Mouse (Mus musculus) liver, embryonic 11.5 days (tissue): ENCODE results near the gene Lrit2. TPM values are rescaled to one million over a fixed set of nuclear protein-coding genes. Genes with fewer than 3 reads are reported as not detected.

Experiments used
- ATAC-seq: fragments of 200-750 bp; cut with Nextera tagmentation; replicated peaks from 2 replicates; pipeline ENCODE4 v1.8.0; 2017; ENCODE audit warnings: moderate number of reproducible peaks, mild to moderate bottlenecking, moderate TSS enrichment, moderate library complexity; ENCODE audit not compliant: low FRiP score
- DNase-seq: peaks from one replicate; pipeline ENCODE4 v3.0.0-alpha.2; 2017; ENCODE audit warnings: low spot score
- H3K27ac ChIP-seq: fragments of 300-500 bp; sonication (generic); 2 replicates; pipeline ENCODE4 v1.5.1; 2014; ENCODE audit warnings: mild to moderate bottlenecking, low read depth, low read length, control low read depth
- H3K27me3 ChIP-seq: fragments of 300-500 bp; sonication (generic); replicated peaks from 2 replicates; pipeline ENCODE4 v1.6.1; 2014; ENCODE audit warnings: low read length, mixed read lengths; ENCODE audit not compliant: control insufficient read depth, insufficient read depth
- H3K36me3 ChIP-seq: fragments of 300-500 bp; sonication (generic); 2 replicates; pipeline ENCODE4 v1.6.1; 2014; ENCODE audit warnings: mild to moderate bottlenecking, low read length, moderate library complexity, mixed read lengths; ENCODE audit not compliant: control insufficient read depth, insufficient read depth
- H3K4me1 ChIP-seq: fragments of 300-500 bp; sonication (generic); replicated peaks from 2 replicates; pipeline ENCODE4 v1.6.1; 2014; ENCODE audit warnings: low read length, mixed read lengths; ENCODE audit not compliant: control insufficient read depth, insufficient read depth
- H3K4me2 ChIP-seq: fragments of 300-500 bp; sonication (generic); 2 replicates; pipeline ENCODE4 v1.6.1; 2014; ENCODE audit warnings: mild to moderate bottlenecking, control low read depth, moderate library complexity
- H3K4me3 ChIP-seq: fragments of 300-500 bp; sonication (generic); 2 replicates; pipeline ENCODE4 v1.5.1; 2014; ENCODE audit warnings: low read depth, low read length, control low read depth
- H3K9ac ChIP-seq: fragments of 300-500 bp; sonication (generic); 2 replicates; pipeline ENCODE4 v1.6.1; 2014; ENCODE audit warnings: low read depth, low read length, control low read depth
- H3K9me3 ChIP-seq: fragments of 300-500 bp; sonication (generic); 2 replicates; pipeline ENCODE4 v1.6.1; 2016; ENCODE audit warnings: low read length, inconsistent platforms, mixed read lengths; ENCODE audit not compliant: control insufficient read depth
- WGBS: fragments of 180-500 bp; shearing (Covaris S2); extraction: QIAGEN DNeasy Blood & Tissue Kit; methylation state at CpG from one replicate; pipeline ENCODE4 v1.1.7; 2014; 5-methylcytosine and 5-hydroxymethylcytosine counted together
- polyA plus RNA-seq: library from polyadenylated mRNA; unstranded; fragments of >200 nt; fragmentation: Nextera tagmentation; extraction: Ambion mirVana; gene quantifications from 2 replicates; pipeline ENCODE4 v1.2.1, GENCODE M21; 2014

The Lrit2 gene
- not detected in 2 replicates for polyA plus RNA-seq

DNA sequence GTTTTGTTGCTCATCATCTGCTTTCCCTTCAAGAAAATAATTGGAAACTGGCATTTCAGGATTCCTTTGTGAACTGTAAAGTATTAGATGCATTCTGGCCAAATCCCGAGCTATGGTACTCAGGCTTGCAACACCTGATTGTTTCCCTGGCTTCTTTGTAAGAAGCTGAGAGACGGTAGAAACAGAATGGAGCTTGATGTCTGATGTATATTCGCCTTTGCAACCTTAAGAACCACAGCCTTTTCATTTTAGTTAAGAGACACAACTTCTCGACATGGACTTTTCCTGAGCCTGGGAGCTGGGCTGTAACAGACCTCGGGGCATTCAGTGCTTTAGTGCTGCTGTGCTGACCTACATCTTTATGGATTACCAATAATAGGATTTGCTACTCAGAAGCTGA lies at the start of gene Lrit2:
Lrit2 (plus strand) TSS at position 301 of the 400 bp plus-strand sequence.
- no peak within 1 kb of the TSS for H3K4me2 ChIP-seq
- no peak within 1 kb of the TSS for H3K4me3 ChIP-seq
- no peaks in the 10 kb centered on the region for H3K36me3 ChIP-seq
- H3K9me3 ChIP-seq, result no peaks in the 10 kb centered on the region
- ATAC-seq, result no peak
- H3K27me3 ChIP-seq, result no peaks in the 10 kb centered on the region
- 61% methylated on average over 5 of the region's 5 CpGs for WGBS
- no peak within 1 kb of the TSS for H3K9ac ChIP-seq
- H3K27ac ChIP-seq, result no peak within 1 kb of the TSS
- no peak for DNase-seq
- H3K4me1 ChIP-seq, result no peaks in the 10 kb centered on the region

- no peaks in the 10 kb centered on the region for H3K4me1 ChIP-seq
- no peak for ATAC-seq
- H3K36me3 ChIP-seq, result no peaks in the 10 kb centered on the region
- no peak overlapping the region for H3K4me3 ChIP-seq
- DNase-seq, result no peak
- H3K27me3 ChIP-seq, result no peaks in the 10 kb centered on the region
- no peak overlapping the region for H3K27ac ChIP-seq
- no peak overlapping the region for H3K4me2 ChIP-seq
- no peak overlapping the region for H3K9ac ChIP-seq
- H3K9me3 ChIP-seq, result no peaks in the 10 kb centered on the region
- WGBS, result 69% methylated on average over 4 of the region's 4 CpGs
These were observed 40.3 kb upstream of the Lrit2 start for GRCm38 (mm10) chr14:37027248-37027933.

- Histone ChIP-seq H3K27ac (no peak overlapping the region), H3K27me3 (no peaks in the 10 kb centered on the region), H3K4me2 (no peak overlapping the region), H3K9ac (no peak overlapping the region), H3K4me1 (no peaks in the 10 kb centered on the region), H3K9me3 (no peaks in the 10 kb centered on the region), H3K4me3 (no peak overlapping the region), H3K36me3 (no peaks in the 10 kb centered on the region)
- DNase-seq (no peak), ATAC-seq (no peak)
- WGBS, result 90% methylated on average over 3 of the region's 3 CpGs
These were observed 39.8 kb upstream of the Lrit2 start for GRCm38 (mm10) chr14:37027951-37028350.

DNA sequence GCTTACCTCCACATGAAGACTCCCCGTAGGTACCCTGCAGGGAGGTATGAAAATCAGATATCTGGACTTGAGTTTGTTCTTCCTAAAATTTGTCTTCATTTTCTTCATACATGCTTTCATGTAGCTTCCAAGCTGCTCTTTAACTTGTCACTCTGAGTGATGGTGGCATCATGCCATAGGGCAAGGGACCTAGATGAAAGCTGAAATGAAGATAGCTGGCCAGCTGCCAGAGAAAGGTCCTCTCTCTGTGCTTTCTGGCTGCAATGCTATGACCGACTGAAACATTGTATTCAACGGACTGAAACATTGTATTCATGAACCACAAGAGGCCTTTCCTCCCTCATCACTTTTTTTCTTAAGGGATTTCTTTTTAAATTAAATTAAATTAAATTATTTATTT lies 39.2 kb upstream of the Lrit2 start:
- no peaks in the 10 kb centered on the region for H3K4me1 ChIP-seq
- no peak overlapping the region for H3K27ac ChIP-seq
- no peaks in the 10 kb centered on the region for H3K27me3 ChIP-seq
- no peaks in the 10 kb centered on the region for H3K36me3 ChIP-seq
- no peak overlapping the region for H3K4me3 ChIP-seq
- 87% methylated on average over 3 of the region's 3 CpGs for WGBS
- DNase-seq, result no peak
- no peaks in the 10 kb centered on the region for H3K9me3 ChIP-seq
- no peak overlapping the region for H3K9ac ChIP-seq
- ATAC-seq, result no peak
- H3K4me2 ChIP-seq, result no peak overlapping the region

GRCm38 (mm10) chr14:37032481-37033104 lies 35.1 kb upstream of the Lrit2 start:
- no peak overlapping the region for H3K4me2 ChIP-seq
- WGBS, result 84% methylated on average over 11 of the region's 11 CpGs
- H3K9me3 ChIP-seq, result no peaks in the 10 kb centered on the region
- no peak overlapping the region for H3K4me3 ChIP-seq
- no peaks in the 10 kb centered on the region for H3K36me3 ChIP-seq
- no peak overlapping the region for H3K9ac ChIP-seq
- H3K27ac ChIP-seq, result no peak overlapping the region
- H3K4me1 ChIP-seq, result no peaks in the 10 kb centered on the region
- no peaks in the 10 kb centered on the region for H3K27me3 ChIP-seq
- DNase-seq (no peak), ATAC-seq (no peak)

DNA sequence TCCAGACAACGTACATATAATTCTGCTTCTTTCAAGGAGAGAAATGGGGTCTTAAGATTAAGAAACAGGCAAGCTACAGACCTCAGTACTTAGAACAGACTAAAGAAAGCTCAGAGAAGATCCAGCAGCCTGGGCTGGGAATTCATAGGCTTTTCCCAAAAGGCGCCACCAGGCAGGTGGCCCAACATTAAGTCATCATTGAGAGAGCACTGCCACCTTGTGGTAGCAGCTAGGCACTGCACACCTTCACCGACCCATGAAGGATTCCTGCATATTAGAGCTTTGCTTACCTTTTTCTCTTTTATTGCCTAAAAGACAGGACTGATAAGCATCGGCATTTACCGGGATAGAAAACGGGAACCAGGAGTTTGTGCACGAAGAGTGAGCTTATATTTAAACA lies 34.5 kb upstream of the Lrit2 start:
- peak; percentile 39 for DNase-seq
- Histone ChIP-seq H3K4me3 (no peak overlapping the region), H3K4me1 (no peaks in the 10 kb centered on the region), H3K9me3 (no peaks in the 10 kb centered on the region), H3K27me3 (no peaks in the 10 kb centered on the region), H3K27ac (no peak overlapping the region), H3K36me3 (no peaks in the 10 kb centered on the region), H3K9ac (no peak overlapping the region), H3K4me2 (no peak overlapping the region)
- 0 out of 2 replicates have a peak, but pooled peaks have one; percentile 31 for ATAC-seq
- 15% methylated on average over 7 of the region's 7 CpGs for WGBS

DNA sequence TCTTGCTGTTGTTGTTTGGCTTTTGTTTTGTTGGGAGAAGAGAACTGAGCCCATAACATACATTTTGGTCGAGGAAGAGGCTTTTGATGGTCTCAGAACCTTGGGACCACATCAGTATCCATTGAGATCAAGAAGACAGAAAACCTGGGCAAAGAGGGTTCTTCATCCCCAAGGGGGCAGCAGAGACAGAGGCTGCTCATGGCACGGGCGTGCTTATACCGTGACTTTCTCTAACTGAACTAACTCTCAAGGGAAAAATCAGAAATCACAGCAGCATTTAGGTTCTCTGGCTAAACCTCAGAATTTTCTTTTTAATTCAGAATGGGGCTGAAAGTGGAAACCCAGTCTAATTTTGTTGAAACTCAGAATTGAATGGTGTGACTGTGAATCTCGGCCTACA lies 33.3 kb upstream of the Lrit2 start:
- Histone ChIP-seq H3K4me3 (no peak overlapping the region), H3K27me3 (no peaks in the 10 kb centered on the region), H3K9me3 (no peaks in the 10 kb centered on the region), H3K4me2 (no peak overlapping the region), H3K9ac (no peak overlapping the region), H3K27ac (no peak overlapping the region), H3K4me1 (no peaks in the 10 kb centered on the region), H3K36me3 (no peaks in the 10 kb centered on the region)
- WGBS, result 56% methylated on average over 5 of the region's 5 CpGs
- no peak for ATAC-seq
- no peak for DNase-seq

DNA sequence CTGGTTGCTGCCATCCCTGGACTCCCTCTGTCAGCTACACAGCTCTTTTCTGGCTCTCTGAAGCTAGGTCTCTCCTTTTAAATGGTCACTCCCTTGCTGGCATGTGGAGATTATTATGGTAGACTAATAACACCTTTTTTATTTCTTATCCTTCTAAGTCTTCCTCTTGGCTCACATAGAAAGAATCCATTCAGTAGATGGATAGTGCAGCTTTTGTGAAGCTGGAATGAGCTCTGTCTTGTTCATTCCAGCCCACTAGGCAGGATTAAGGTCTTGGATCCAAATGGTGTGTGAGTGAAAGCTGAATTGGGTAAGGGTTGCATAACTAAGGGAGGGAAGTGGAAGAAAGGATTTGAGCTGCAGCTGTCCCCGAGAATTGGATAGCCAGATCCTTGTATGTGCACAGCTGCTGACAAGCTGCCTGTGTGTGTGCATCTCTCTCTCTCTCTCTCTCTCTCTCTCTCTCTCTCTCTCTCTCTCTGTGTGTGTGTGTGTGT lies 18.8 kb upstream of the Lrit2 start, which contains the start of gene Rgr:
Rgr (minus strand) TSS at position 51 of the 497 bp plus-strand sequence.
- Histone ChIP-seq H3K4me1 (no peaks in the 10 kb centered on the region), H3K9me3 (no peaks in the 10 kb centered on the region), H3K4me2 (no peak within 1 kb of the TSS), H3K27ac (no peak within 1 kb of the TSS), H3K4me3 (no peak within 1 kb of the TSS), H3K27me3 (no peaks in the 10 kb centered on the region), H3K9ac (no peak within 1 kb of the TSS), H3K36me3 (no peaks in the 10 kb centered on the region)
- no peak for ATAC-seq
- no peak for DNase-seq
- 42% methylated on average over 1 of the region's 1 CpGs for WGBS

DNA sequence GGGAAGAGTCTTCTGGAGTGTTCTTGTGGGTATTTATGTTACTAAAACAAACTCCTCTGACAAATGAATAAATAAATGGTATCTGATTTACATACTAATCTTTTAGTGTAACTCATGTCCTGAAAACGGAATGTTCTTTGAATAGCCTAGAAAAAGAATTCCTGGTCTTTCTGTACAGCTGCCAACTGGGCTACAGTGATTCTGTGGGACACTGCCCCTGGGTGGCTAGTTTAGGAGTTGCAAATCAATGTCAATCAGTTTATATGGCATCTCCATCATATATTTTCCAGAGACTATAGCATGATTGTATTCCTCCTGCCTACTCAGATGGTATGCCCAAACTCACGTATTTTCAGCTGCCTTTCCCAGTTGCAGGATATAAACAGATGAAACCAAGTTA lies 2.9 kb upstream of the Lrit2 start:
- 45% methylated on average over 2 of the region's 2 CpGs for WGBS
- no peaks in the 10 kb centered on the region for H3K27me3 ChIP-seq
- no peak overlapping the region for H3K9ac ChIP-seq
- no peak overlapping the region for H3K4me3 ChIP-seq
- DNase-seq (no peak), ATAC-seq (no peak)
- no peaks in the 10 kb centered on the region for H3K36me3 ChIP-seq
- no peaks in the 10 kb centered on the region for H3K4me1 ChIP-seq
- H3K27ac ChIP-seq, result no peak overlapping the region
- H3K4me2 ChIP-seq, result no peak overlapping the region
- no peaks in the 10 kb centered on the region for H3K9me3 ChIP-seq
